Mouse (Mus musculus) ovary, postnatal 10 days (tissue): ENCODE measurements around the gene Brsk1.
A peak's percentile ranks its signal among the peaks of the same experiment; 100 is the strongest.

Experiments
- DNase-seq: peaks from one replicate; pipeline ENCODE4 v3.0.0; 2022; ENCODE audit warnings: low spot score

Brsk1 gene

DNA sequence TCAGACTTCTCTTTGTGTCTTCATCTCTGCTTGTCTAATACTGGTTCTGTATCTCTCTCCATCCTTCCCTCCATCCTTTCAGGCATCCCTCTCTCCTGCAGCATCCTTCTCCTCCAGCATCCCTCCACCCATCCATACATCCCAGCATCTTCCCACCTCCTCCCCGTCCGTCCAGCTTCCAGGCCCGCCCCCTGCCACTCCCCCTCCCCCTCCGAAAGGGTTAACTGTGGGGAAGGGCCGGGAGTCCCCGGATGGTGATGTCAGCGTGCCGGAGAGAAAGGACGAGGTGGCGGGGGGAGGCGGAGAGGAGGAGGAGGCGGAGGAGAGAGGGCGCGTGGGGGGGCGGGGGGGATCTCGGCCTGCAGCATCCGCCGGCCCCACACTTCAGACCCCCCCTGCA is at the start of gene Brsk1:
TSS of gene Brsk1 (plus strand) at position 218 of the 400 bp plus-strand sequence.
- peak; percentile 49 for DNase-seq

DNA sequence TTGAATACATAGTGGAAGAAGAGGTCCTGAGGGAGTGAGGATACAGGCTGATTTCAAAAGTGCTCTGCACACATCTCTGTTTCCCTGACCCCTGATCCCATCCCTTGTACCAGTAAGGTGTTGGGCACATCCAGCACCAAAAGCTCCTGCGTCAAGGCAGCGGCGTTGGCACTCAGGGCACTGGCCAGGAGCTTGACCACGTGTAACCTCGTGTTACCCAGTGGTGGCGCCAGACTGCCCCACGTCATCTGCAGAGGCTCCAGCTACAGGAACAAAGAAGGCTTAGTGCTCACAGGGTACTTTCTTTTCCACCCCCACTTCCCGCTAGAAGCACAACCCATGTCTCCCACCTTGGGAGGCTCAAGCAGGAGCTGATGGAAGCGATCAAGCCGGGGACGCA is 49.2 kb upstream of the Brsk1 start:
- DNase-seq, result no peak

DNA sequence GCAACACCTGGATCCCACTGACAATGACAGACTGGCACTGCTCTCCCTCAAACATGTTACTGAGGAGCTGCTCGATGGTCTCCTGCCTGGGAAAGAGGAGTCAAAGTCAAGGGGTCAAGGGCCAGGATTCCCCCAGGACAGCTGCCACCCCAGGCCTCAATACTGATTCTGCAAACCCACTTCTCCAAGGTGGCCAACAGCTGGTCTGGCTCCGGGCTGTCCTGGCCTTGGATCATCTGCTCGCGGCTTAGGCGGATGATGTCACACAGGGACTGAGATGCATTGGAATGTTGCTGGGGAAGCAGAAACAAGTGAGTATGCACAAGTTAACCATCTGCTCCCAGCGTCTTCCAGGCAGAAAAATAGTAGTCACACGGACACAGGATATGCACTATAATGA is 48.4 kb upstream of the Brsk1 start:
- DNase-seq, result no peak

DNA sequence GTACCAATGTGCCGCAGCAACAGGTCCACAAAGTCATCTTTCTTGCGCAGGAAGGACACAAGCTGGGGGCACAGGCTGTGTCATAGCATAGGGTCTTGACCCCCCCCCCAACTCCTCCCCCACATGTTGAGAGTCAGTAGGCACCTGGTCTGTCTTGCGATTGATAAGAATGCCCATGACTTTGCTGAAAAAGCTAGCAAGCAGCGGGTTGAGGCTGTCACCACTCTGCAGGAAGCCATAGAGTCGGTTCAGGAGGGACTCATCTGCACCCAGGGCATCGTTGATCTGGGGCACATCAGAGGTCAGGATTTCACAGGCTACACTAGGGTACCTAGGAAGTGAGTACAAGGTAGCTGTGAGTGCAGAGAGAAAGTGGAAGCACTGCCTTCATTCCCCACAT is 47.2 kb upstream of the Brsk1 start:
- no peak for DNase-seq

DNA sequence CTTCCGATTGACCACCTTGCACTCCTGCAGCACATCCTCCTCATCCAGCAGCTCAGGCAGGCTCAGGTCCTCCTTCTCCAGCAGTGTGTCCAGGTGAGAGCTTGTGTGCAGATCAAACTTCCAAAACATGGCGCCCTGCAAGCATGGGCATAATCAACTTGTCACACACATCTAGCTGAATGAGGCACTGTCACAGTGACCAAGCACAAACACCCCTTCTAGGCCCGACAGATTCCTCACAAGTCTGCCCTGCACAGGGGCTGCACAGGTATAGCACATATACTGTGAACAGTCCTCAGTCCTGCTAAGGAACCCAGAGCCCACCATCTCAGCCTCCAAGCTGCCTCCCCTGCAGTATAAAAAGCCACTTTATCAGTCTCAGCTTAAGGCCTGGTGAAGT is 43.6 kb upstream of the Brsk1 start:
- no peak for DNase-seq

DNA sequence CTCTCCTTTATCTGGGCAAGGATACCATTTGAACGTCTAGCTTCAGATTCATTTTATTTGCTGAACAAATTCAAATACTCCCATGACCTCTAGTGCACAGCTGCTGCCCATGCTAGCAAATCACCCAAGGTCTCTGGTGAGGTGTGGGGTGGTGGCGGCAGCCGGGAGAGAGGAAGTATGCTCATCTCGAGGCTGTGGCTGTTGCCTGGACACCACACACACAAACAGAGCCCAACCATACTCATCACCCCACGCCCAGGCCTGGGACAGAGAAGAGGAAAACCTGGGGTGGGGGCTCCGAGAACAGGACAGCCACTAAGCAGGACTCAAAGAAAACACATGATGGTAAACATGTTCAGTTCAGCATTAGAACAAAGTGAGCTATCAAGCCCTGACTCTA is 43.1 kb upstream of the Brsk1 start:
- DNase-seq, result no peak

DNA sequence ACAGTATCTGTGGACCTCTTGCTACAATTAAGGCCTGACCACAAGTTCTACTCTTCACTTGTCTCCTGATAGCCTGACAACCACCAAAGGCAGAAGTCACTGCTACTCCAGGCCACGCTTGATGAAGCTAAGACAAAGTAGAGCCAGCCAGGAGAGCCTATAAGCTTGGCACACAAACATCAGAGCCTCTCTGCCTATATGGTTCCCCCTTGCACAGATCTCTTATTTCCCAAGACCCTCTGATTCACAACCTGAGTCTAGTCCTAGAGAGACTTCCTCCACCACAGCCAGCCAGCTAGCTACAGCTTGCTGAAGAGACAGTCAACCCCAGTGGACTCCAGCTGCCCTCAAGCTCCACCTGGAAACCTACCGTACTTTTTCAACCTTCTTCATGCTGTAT is 42.4 kb upstream of the Brsk1 start:
- no peak for DNase-seq

DNA sequence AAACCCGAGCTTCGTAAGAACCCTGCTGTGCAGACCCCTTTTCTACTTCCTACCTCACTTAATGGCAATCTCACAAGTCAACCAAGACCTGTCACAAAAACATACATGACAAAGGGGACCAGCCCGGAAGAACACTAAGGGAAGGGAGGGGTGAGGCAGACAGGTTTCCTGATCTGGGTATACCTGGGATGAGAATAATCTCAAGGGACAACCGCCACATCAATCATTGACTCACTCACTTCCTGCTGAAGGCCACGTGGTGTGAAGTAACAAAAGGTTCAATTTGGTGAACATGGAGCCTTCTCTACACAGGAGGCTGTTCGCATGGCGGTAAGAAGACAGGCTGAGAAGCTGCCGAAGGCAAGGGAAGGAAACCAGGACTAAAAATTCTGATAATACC is 38.8 kb upstream of the Brsk1 start:
- no peak for DNase-seq

DNA sequence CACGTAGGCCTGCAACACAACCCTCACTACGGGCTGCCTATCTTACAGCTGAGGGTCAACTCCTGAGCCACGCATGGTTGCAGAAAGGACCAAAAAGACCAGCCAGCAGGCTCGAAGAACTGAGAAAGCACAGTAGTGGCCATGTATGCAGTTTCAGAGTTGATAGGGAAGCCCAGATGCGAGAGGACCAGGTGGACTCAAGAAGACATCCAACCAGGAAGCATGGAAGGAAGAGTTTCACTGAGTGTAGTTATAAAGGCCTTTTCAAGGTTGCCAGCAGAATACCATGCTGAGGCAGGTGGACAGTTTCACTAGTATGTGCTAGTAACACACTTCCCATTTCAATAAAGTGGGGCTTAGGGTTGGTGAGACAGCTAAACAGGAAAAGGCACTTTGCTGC is 37.7 kb upstream of the Brsk1 start:
- DNase-seq, result no peak

DNA sequence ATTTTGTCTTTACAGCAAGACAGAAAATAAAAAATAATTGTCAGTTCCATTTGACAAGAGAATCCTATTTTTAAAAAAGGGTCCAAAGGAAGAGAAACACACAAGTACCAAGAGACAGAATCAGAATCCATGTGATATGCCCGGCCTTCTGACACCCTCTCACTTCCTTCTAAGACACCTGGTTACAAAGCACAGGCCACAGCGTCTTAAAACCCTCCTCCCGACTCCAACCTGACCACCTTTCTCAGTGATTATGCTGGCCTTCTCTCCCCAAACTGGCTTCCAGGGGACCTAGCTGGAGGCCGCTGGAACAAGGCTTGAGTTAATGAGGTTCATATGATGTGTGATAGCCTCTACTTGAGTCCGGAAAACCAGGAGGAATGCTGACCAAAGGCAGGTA is 37.1 kb upstream of the Brsk1 start:
- no peak for DNase-seq

DNA sequence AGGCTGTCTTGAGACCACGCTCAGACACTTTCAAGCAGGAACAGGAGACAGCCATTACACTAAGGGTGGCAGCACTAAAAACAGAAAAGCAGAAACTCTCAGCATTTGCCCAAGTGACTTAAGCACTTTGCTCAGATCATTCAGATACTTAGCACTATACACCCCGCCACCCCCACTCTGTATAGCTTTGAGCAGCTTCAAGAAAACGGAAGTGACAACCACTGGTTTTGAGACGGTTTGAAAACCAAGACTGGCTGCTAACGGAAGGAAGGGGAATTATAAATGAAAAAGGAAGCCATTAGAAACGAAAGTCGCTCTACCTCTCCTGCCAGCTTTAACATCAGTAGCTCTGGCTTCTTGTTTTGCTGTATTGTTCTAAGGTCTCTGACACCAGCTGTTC is 36.6 kb upstream of the Brsk1 start:
- no peak for DNase-seq

DNA sequence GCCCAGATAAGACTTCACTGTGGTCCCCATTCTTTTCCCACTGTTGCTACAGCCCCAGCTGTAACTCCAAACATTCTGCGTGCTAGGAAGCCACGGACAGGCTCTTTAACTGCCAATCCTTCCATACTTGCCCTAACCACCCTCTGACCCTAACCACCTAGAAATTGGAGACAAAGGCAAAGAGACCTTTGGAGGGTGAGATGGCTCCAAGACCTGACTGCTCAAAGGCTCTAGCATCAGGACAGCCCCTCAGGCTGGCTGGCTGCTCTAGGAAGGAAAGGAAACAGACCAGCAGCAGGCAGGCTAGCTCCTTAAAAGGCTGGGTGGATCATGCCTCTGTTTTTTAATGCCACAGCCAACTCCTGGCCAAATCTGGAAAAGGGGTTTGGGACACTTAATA is 36.2 kb upstream of the Brsk1 start:
- DNase-seq, result no peak

DNA sequence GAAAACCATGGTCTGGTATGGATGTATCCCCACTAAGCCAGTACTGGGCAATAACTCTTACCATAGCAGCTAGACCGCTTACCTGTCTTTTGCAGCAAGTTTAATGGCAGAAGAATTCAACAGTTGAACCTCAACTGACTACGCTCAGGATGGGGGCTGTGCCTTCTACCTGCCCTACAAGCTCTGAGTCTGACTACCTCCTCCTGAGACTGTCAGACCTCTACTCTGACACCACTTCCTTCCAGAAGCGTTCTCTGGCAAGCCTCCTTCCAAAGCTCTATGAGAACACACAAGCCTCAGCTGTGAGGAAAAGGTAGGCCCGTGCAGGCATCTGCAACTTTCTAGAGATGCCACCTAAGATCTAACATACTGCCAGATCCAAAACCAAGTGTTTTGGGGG is 35.0 kb upstream of the Brsk1 start:
- DNase-seq, result no peak

DNA sequence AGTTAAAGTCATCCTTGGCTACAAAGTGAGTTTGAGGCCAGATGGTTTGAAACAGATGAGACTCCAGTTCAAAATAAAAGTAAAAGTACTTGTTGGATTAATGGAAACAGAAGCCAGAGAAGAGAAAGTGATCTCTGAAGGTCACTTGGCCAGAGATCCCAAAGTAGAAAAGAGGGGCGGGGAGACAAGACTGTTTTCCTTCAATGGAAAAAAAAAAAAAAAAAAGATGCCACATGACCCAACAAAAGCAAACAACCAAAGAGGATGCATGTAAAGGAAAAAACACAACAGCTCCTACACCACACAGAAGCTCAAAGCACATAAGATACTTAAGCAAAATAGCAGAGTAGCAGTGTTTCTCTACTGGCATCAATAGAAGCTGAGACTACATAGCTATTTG is 34.5 kb upstream of the Brsk1 start:
- DNase-seq, result no peak

DNA sequence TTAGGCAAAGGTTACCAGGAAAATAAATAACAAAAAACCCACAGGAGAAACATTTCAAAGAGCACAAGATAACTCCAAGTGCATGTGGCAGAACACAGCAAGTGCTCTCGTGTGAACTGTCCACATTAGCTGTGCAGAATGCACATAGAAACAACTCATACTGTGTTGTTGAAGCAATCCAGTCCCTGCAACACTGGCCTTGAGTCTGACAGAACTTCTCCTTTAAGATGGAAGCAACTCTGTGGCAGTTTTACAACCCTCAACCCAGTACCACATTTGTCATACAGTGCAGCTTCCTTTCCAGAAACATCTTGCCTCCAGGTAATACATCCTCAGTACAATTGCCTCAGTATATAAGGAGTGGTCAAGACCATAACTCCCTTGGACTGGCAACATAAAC is 33.6 kb upstream of the Brsk1 start:
- DNase-seq, result no peak

DNA sequence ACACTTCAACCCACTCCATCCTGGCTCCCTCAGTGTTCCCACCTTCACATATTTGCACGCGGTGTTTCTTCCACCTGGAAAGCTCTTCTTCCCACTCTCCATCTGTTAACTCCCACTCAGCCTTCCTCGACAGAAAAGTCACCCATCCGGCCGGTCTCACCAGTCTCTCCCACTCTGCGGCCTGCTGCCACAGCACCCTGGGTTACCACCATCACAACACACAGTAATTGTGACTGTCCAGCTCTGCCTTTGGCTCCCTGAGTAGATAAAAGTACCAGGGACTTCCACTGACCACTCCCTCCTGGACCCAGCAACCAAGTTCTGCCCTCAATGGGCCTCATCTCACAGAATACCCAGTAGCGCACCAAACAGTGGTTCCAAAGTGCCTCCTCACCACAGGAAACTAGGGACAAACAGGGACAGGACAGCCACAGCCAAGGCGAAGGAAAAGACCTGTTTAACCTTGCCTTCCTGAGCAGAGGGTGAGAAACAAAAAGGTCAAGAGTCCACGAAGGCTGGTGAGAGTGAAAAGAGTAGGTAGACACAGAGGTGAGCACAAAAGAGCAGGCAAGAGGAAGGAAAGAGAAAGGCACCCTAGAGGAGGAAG is 32.8 kb upstream of the Brsk1 start:
- no peak for DNase-seq

DNA sequence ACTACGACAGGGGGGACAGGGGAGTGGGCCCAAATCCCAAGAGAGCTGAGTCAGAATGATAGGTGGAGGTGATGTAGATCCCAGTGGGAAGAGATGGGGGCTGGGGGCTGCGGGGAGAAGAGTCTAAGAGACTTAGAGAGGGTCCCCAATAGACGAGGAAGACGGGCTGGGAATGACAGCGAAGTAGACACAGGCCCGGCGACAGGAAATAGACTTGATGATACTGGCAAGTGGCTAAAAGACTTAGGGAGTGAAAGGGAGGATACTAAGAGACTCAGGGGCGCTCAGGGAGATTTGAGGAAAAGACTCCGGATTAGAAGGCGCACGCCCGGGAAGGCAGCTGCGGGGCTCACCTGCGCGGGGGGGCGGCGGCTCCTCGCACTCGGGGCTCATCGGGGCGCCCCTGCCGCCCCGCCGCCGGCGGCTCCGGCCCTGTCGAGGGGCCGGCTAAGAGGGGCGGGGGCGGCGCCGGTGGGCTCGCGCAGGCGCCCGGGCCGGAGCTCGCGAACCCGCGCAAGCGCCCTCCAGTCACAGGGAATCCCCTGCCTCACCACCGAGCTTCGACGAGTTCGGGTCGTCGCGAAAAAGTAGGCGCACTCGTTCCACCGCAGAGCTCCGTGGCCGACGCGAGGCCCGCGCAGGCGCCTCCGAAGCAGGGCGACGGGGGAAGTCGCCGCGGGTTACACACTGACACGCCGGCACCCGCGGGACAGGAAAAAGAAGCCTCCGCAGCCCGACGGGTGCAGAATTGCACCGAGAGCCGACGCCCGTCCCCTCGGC is 32.1 kb upstream of the Brsk1 start:
- no peak for DNase-seq

DNA sequence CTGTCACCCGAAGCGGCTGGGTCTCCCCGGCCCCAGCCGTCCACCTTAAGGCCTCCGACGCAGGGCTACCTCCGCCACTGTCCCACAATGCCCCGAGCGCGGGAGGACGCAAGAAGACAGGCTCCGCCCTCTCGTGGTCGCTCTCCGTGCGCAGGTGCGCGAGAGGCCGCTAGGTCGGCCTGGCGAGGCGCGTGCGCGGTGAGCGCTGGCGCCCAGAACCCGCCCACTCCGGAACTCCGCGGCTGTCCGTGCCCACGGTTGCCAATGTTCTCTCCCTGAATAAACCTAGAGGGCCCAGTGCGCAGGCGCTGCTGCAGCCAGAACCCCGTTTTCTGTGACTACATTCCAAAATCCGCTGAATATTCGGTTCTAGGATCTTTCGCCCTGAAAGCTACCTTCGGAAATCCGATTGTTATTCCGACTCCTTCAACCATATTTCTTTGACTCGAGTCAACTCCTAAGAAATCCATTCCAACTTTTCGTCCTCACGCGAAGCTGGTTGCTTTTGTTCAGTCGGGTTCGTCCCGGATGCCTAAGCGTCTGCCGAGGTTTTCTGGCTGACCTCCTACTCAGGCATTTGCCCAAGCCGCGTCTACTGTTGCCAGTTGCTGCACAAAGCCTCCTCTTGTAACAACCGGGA is 31.4 kb upstream of the Brsk1 start, which contains the start of gene Ppp6r1:
TSS of gene Ppp6r1 (minus strand) at position 108 of the 640 bp plus-strand sequence.
- peak; percentile 73 for DNase-seq

DNA sequence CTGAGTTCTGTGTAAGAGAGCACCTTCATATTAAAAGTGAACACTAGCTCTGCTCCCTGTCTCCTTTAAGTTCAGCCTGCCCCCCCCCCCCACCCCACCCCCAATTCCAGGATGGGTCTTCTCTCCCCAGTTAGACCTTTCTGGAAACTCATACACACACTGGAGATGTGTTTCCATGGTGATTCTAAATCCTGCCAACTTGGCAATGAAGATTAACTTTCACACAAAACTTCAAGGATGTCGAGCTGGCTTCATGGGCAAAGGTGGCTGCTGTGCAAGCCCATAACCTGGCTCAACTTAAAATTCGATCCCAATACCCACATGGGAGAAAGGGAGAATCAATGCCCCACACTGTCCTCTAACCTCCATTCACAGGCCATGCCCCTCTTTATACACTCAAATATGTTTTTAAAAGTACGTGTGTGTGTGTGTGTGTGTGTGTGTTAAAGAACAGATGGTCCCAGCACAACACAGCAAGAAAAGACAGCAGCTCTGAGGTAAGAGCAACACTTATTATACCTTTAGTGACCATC is 30.4 kb upstream of the Brsk1 start:
- no peak for DNase-seq

DNA sequence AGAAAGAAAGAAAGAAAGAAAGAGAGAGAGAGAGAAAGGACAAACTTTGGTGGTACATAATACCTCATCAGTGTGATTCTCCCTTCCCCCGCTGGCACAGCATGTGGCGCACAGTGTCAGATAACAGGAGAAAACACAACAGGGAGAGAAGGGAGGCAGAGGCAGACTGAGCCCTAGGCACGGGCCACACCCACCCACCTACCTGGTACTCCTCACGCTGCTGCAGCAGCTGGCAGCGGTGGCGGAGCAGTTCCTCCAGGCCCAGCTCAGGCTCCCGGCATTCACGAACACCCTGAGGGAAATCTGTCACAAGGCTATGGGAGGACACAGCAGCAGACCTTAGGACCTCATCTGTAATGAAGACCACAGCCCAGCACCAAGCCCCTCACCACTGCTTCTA is 27.2 kb upstream of the Brsk1 start:
- DNase-seq, result no peak

DNA sequence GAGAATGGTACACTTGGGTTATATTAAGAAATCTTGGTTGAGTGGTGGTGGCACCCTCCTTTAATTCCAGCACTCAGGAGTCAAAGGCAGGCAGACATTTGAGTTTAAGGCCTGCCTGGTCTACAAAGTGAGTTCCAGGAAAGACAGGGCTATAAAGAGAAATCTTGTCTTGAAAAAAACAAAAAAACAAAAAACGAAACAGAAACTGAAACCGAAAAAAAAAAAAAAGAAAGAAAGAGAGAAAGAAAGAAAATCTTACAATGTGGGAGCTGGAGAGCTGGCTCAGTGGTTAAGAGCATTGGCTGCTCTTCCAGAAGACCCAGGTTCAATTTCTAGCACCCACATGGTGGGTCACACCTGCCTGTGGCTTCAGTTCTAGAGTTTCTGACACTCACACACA is 26.7 kb upstream of the Brsk1 start:
- DNase-seq, result no peak

DNA sequence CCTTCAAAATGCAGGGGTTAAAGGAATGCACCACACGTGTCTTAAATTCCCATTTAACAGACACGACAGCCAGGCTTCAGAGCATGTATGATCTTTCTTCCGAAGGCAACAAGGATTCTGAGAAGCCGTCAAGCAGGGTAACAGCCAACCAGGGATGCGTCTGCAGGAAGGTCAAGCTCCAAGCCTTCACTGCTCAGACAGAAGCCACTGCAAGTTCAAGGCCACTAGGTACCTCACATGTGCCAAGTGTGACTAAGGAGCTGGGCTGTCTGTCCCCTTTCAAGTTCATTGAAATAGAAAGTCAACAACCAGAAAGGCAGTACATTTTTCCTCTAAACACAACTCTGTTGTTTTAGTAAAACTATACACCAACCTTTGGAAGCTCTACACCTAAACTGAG is 23.5 kb upstream of the Brsk1 start:
- DNase-seq, result no peak

DNA sequence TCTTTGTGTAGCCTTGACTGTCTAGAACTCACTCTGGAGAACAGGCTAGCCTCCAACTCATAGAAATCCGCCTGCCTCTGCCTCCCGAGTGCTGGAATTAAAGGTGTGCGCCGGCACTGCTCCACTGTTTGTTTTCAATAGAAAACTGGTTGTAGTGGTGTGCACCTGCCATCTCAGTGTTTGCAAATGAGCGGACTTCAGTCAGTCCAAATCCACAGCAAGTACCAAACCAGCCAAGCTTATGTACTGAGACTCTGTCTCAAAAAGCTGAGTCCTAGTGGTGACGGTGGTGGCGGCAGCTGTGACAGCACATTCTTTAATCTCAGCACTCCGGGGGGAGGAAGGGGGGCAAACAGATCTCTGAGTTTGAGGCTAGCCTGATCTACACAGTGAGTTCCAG is 21.9 kb upstream of the Brsk1 start:
- DNase-seq, result no peak
